Mouse (Mus musculus): Measurements from ENCODE around the gene Phactr2.
"Not testable (repeated sequence)": the region's sequence is repeated elsewhere in the genome, so short reads cannot be mapped to it uniquely, and the experiment has no call there.

Gene Phactr2

GRCm38 (mm10) chr10:13473833-13474567 lies at the start of gene Phactr2:
Gene Phactr2 (minus strand): TSS chr10:13474412.
- in situ Hi-C loops (cut with MboI, MseI) = no loop called here

GRCm38 (mm10) chr10:13521857-13522256 lies 47.6 kb upstream of the Phactr2 start:
- in situ Hi-C loops (cut with MboI, MseI) = no loop called here

- in situ Hi-C loops (cut with MboI, MseI) = no loop called here
These were observed 28.2 kb upstream of the Phactr2 start for GRCm38 (mm10) chr10:13502371-13502770.

GRCm38 (mm10) chr10:13501533-13501932 lies 27.3 kb upstream of the Phactr2 start:
- in situ Hi-C loops (cut with MboI, MseI) = not testable (repeated sequence)

GRCm38 (mm10) chr10:13500938-13501496 lies 26.8 kb upstream of the Phactr2 start:
- in situ Hi-C loops (cut with MboI, MseI) = no loop called here

GRCm38 (mm10) chr10:13500473-13500872 lies 26.3 kb upstream of the Phactr2 start:
- in situ Hi-C loops (cut with MboI, MseI) = no loop called here

- in situ Hi-C loops (cut with MboI, MseI) = no loop called here
These were observed 25.1 kb upstream of the Phactr2 start, which contains the start of gene Fuca2 for GRCm38 (mm10) chr10:13499331-13499730. Gene Fuca2 (plus strand): TSS chr10:13499540.

GRCm38 (mm10) chr10:13496315-13496714 lies 22.1 kb upstream of the Phactr2 start:
- in situ Hi-C loops (cut with MboI, MseI) = no loop called here

GRCm38 (mm10) chr10:13493978-13494686 lies 19.9 kb upstream of the Phactr2 start:
- in situ Hi-C loops (cut with MboI, MseI) = no loop called here

GRCm38 (mm10) chr10:13489671-13490070 lies 15.5 kb upstream of the Phactr2 start:
- in situ Hi-C loops (cut with MboI, MseI) = no loop called here

GRCm38 (mm10) chr10:13485958-13486357 lies 11.7 kb upstream of the Phactr2 start:
- in situ Hi-C loops (cut with MboI, MseI) = no loop called here

GRCm38 (mm10) chr10:13479341-13479740 lies 5.1 kb upstream of the Phactr2 start:
- in situ Hi-C loops (cut with MboI, MseI) = no loop called here

- in situ Hi-C loops (cut with MboI, MseI) = no loop called here
These were observed 909 bp upstream of the Phactr2 start for GRCm38 (mm10) chr10:13475121-13475520.

- in situ Hi-C loops (cut with MboI, MseI) = no loop called here
These were observed 350 bp upstream of the Phactr2 start for GRCm38 (mm10) chr10:13474568-13474955.

GRCm38 (mm10) chr10:13473287-13473832 lies 852 bp downstream of the Phactr2 start:
- in situ Hi-C loops (cut with MboI, MseI) = no loop called here

- in situ Hi-C loops (cut with MboI, MseI) = no loop called here
These were observed 4.0 kb downstream of the Phactr2 start for GRCm38 (mm10) chr10:13470236-13470635.

GRCm38 (mm10) chr10:13468025-13468529 lies 6.1 kb downstream of the Phactr2 start:
- in situ Hi-C loops (cut with MboI, MseI) = not testable (repeated sequence)

GRCm38 (mm10) chr10:13466925-13467324 lies 7.3 kb downstream of the Phactr2 start:
- in situ Hi-C loops (cut with MboI, MseI) = no loop called here

GRCm38 (mm10) chr10:13464295-13464694 lies 9.9 kb downstream of the Phactr2 start:
- in situ Hi-C loops (cut with MboI, MseI) = not testable (repeated sequence)

- in situ Hi-C loops (cut with MboI, MseI) = no loop called here
These were observed 20.8 kb downstream of the Phactr2 start for GRCm38 (mm10) chr10:13453200-13453990.

- in situ Hi-C loops (cut with MboI, MseI) = no loop called here
These were observed 22.6 kb downstream of the Phactr2 start for GRCm38 (mm10) chr10:13451640-13452039.
